Mouse (Mus musculus): ENCODE results near the gene Dok1. TPM values are rescaled to one million over a fixed set of nuclear protein-coding genes. Genes with fewer than 3 reads are reported as not detected.

Dok1 gene
- polyA plus RNA-seq (2014; fragmentation: Nextera tagmentation; extraction: Ambion mirVana) = 1.2 and 2.2 TPM in 2 replicates

GRCm38 (mm10) chr6:83033249-83034185 is at the start of gene Dok1, which contains the start of gene Loxl3:
Dok1 (minus strand) TSS chr6:83033471.
Loxl3 (plus strand) TSS chr6:83034173.
- Histone ChIP-seq H3K4me3 (replicated peaks; ENCODE audit: low read length) (peak within 1 kb of the TSS; percentile 38), H3K36me3 (replicated peaks; ENCODE audit: control insufficient read depth, insufficient read depth) (no peaks in the 10 kb centered on the region), H3K9me3 (ENCODE audit: control insufficient read depth, low read length) (no peaks in the 10 kb centered on the region), H3K4me1 (replicated peaks; ENCODE audit: control insufficient read depth, insufficient read depth, low read length) (peaks cover 23% of the 10 kb centered on the region; the same call in 1 of the 2 replicates), H3K27ac (0 out of 2 replicates have a peak within 1 kb of the TSS, but pooled peaks have one; percentile 39), H3K27me3 (ENCODE audit: control insufficient read depth, insufficient read depth, low read length) (peaks cover 47% of the 10 kb centered on the region), H3K4me2 (replicated peaks) (peak within 1 kb of the TSS; percentile 67), H3K9ac (peak within 1 kb of the TSS; percentile 44)
- peak; percentile 55 for DNase-seq (ENCODE audit: low spot score)
- ATAC-seq (ENCODE audit: low FRiP score) = peak; percentile 52
- under 1% methylated on average over 51 of the region's 51 CpGs for WGBS

GRCm38 (mm10) chr6:83080210-83080609 is 46.9 kb upstream of the Dok1 start:
- Histone ChIP-seq H3K27ac (no peak overlapping the region), H3K9ac (no peak overlapping the region), H3K4me3 (replicated peaks; ENCODE audit: low read length) (no peak overlapping the region), H3K4me2 (replicated peaks) (no peak overlapping the region), H3K9me3 (ENCODE audit: control insufficient read depth, low read length) (no peaks in the 10 kb centered on the region), H3K36me3 (replicated peaks; ENCODE audit: control insufficient read depth, insufficient read depth) (peaks cover 20% of the 10 kb centered on the region; the same call in 1 of the 2 replicates), H3K4me1 (replicated peaks; ENCODE audit: control insufficient read depth, insufficient read depth, low read length) (peaks cover 14% of the 10 kb centered on the region), H3K27me3 (ENCODE audit: control insufficient read depth, insufficient read depth, low read length) (peaks cover 53% of the 10 kb centered on the region)
- 94% methylated on average over 5 of the region's 5 CpGs for WGBS
- no peak for ATAC-seq (ENCODE audit: low FRiP score)
- no peak for DNase-seq (ENCODE audit: low spot score)

GRCm38 (mm10) chr6:83078324-83078858 is 45.1 kb upstream of the Dok1 start:
- under 1% methylated on average over 46 of the region's 46 CpGs for WGBS
- Histone ChIP-seq H3K9ac (peak overlapping the region; percentile 87), H3K9me3 (ENCODE audit: control insufficient read depth, low read length) (no peaks in the 10 kb centered on the region), H3K27me3 (ENCODE audit: control insufficient read depth, insufficient read depth, low read length) (peaks cover 53% of the 10 kb centered on the region), H3K27ac (peak overlapping the region; percentile 95), H3K36me3 (replicated peaks; ENCODE audit: control insufficient read depth, insufficient read depth) (peaks cover 20% of the 10 kb centered on the region; the same call in 1 of the 2 replicates), H3K4me3 (replicated peaks; ENCODE audit: low read length) (peak overlapping the region; percentile 77), H3K4me1 (replicated peaks; ENCODE audit: control insufficient read depth, insufficient read depth, low read length) (peaks cover 14% of the 10 kb centered on the region), H3K4me2 (replicated peaks) (peak overlapping the region; percentile 98)
- DNase-seq (ENCODE audit: low spot score) (peak; percentile 100), ATAC-seq (ENCODE audit: low FRiP score) (peak; percentile 94)

GRCm38 (mm10) chr6:83077630-83078323 is 44.5 kb upstream of the Dok1 start, which contains the start of gene Pcgf1:
Pcgf1 (plus strand) TSS chr6:83077869.
- H3K4me3 ChIP-seq (replicated peaks; ENCODE audit: low read length) = peak within 1 kb of the TSS; percentile 77
- H3K27me3 ChIP-seq (ENCODE audit: control insufficient read depth, insufficient read depth, low read length) = peaks cover 53% of the 10 kb centered on the region
- H3K4me2 ChIP-seq (replicated peaks) = peak within 1 kb of the TSS; percentile 98
- H3K9ac ChIP-seq = peak within 1 kb of the TSS; percentile 87
- peak; percentile 83 for ATAC-seq (ENCODE audit: low FRiP score)
- DNase-seq (ENCODE audit: low spot score) = no peak
- H3K27ac ChIP-seq = peak within 1 kb of the TSS; percentile 95
- WGBS = under 1% methylated on average over 53 of the region's 54 CpGs
- no peaks in the 10 kb centered on the region for H3K9me3 ChIP-seq (ENCODE audit: control insufficient read depth, low read length)
- peaks cover 20% of the 10 kb centered on the region; the same call in 1 of the 2 replicates for H3K36me3 ChIP-seq (replicated peaks; ENCODE audit: control insufficient read depth, insufficient read depth)
- peaks cover 14% of the 10 kb centered on the region for H3K4me1 ChIP-seq (replicated peaks; ENCODE audit: control insufficient read depth, insufficient read depth, low read length)

- Histone ChIP-seq H3K9ac (no peak overlapping the region), H3K4me3 (replicated peaks; ENCODE audit: low read length) (no peak overlapping the region), H3K9me3 (ENCODE audit: control insufficient read depth, low read length) (no peaks in the 10 kb centered on the region), H3K27ac (no peak overlapping the region), H3K4me1 (replicated peaks; ENCODE audit: control insufficient read depth, insufficient read depth, low read length) (peaks cover 19% of the 10 kb centered on the region), H3K36me3 (replicated peaks; ENCODE audit: control insufficient read depth, insufficient read depth) (0 out of 2 replicates have a peak, but pooled peaks cover 3% of the 10 kb centered on the region), H3K27me3 (ENCODE audit: control insufficient read depth, insufficient read depth, low read length) (peaks cover 69% of the 10 kb centered on the region), H3K4me2 (replicated peaks) (no peak overlapping the region)
- ATAC-seq (ENCODE audit: low FRiP score) = no peak
- 19% methylated on average over 2 of the region's 2 CpGs for WGBS
- DNase-seq (ENCODE audit: low spot score) = no peak
Observed at GRCm38 (mm10) chr6:83074979-83075378, 41.7 kb upstream of the Dok1 start.

GRCm38 (mm10) chr6:83071220-83071619 is 37.9 kb upstream of the Dok1 start:
- Histone ChIP-seq H3K4me2 (replicated peaks) (no peak overlapping the region), H3K4me3 (replicated peaks; ENCODE audit: low read length) (no peak overlapping the region; the same call in 1 of the 2 replicates), H3K27me3 (ENCODE audit: control insufficient read depth, insufficient read depth, low read length) (peaks cover 99% of the 10 kb centered on the region), H3K9ac (no peak overlapping the region), H3K4me1 (replicated peaks; ENCODE audit: control insufficient read depth, insufficient read depth, low read length) (0 out of 2 replicates have a peak, but pooled peaks cover 12% of the 10 kb centered on the region), H3K36me3 (replicated peaks; ENCODE audit: control insufficient read depth, insufficient read depth) (no peaks in the 10 kb centered on the region), H3K27ac (no peak overlapping the region), H3K9me3 (ENCODE audit: control insufficient read depth, low read length) (no peaks in the 10 kb centered on the region)
- DNase-seq (ENCODE audit: low spot score) (no peak), ATAC-seq (ENCODE audit: low FRiP score) (no peak)
- 0% methylated on average over 22 of the region's 24 CpGs for WGBS

GRCm38 (mm10) chr6:83070311-83071219 is 37.3 kb upstream of the Dok1 start:
- no peak for ATAC-seq (ENCODE audit: low FRiP score)
- Histone ChIP-seq H3K9ac (no peak overlapping the region), H3K9me3 (ENCODE audit: control insufficient read depth, low read length) (no peaks in the 10 kb centered on the region), H3K4me2 (replicated peaks) (0 out of 2 replicates have a peak overlapping the region, but pooled peaks have one; percentile 12), H3K27me3 (ENCODE audit: control insufficient read depth, insufficient read depth, low read length) (peaks cover 99% of the 10 kb centered on the region), H3K36me3 (replicated peaks; ENCODE audit: control insufficient read depth, insufficient read depth) (no peaks in the 10 kb centered on the region), H3K27ac (no peak overlapping the region), H3K4me3 (replicated peaks; ENCODE audit: low read length) (peak overlapping the region; percentile 18), H3K4me1 (replicated peaks; ENCODE audit: control insufficient read depth, insufficient read depth, low read length) (0 out of 2 replicates have a peak, but pooled peaks cover 12% of the 10 kb centered on the region)
- WGBS = under 1% methylated on average over 57 of the region's 58 CpGs
- no peak for DNase-seq (ENCODE audit: low spot score)

- DNase-seq (ENCODE audit: low spot score) = no peak
- Histone ChIP-seq H3K4me3 (replicated peaks; ENCODE audit: low read length) (peak within 1 kb of the TSS; percentile 18), H3K9me3 (ENCODE audit: control insufficient read depth, low read length) (no peaks in the 10 kb centered on the region), H3K4me2 (replicated peaks) (peak within 1 kb of the TSS; percentile 28), H3K27me3 (ENCODE audit: control insufficient read depth, insufficient read depth, low read length) (peaks cover 99% of the 10 kb centered on the region), H3K36me3 (replicated peaks; ENCODE audit: control insufficient read depth, insufficient read depth) (no peaks in the 10 kb centered on the region), H3K9ac (no peak within 1 kb of the TSS), H3K4me1 (replicated peaks; ENCODE audit: control insufficient read depth, insufficient read depth, low read length) (0 out of 2 replicates have a peak, but pooled peaks cover 12% of the 10 kb centered on the region), H3K27ac (no peak within 1 kb of the TSS)
- ATAC-seq (ENCODE audit: low FRiP score) = no peak
- 1% methylated on average over 10 of the region's 10 CpGs for WGBS
Observed at GRCm38 (mm10) chr6:83070247-83070310, 36.8 kb upstream of the Dok1 start, which contains the start of gene Tlx2. Tlx2 (minus strand) TSS chr6:83070293.
